Mouse (Mus musculus) adrenal gland (tissue): ENCODE data around the gene Fdx1l.

ENCODE experiments used
- intact Hi-C: fragments of 180-260 bp; cut with DNase I; formaldehyde crosslinking; loops from one replicate; pipeline ENCODE4 v1.15.1; 2025
- microRNA-seq, 2 experiments: library from miRNA; unstranded; fragments of <30 nt; microRNA quantifications; one replicate each; pipeline ENCODE4; 2019

Gene Fdx1l

DNA sequence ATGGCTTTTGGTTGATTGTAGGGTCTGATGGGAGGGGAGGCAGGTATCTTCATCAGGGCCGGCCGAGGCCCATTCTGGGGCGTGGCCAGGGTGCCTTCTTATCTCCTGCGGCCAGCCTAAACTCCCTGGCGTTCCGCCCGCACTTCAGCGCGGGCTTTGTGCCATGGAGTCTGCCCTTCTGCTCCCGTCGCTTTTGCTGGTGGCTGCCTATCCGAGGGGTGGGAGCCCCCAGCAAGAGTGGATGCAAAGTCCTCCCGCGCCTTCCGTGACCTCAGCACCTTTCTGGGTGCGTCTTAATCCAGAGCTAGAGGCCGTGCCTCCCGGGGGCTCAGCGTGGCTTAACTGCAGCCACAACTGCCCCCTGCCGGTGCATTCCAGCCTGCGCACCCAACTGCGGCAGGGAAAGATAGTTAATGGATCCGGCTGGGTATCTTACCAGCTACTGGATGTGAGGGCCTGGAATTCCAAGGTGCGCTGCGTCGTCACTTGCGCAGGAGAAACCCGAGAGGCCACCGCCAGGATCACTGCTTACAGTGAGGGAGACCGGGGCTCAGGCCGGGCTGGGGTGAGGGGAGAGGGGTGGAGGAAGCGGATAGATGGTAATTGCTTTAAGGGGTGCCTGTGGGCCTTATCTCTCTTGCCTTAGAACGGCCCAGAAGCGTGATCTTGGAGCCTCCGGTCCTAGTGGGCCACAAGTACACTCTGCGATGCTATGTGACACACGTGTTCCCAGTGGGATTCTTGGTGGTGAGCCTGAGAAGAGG, 43.9 kb downstream of the Fdx1l start, which contains the start of gene Icam4:
Gene Icam4 (plus strand): TSS at position 83 of the 764 bp plus-strand sequence.
- intact Hi-C loops: loop anchor here (5.0 kb wide), 1 partner anchor 108 kb away; no protein-coding TSS in a partner anchor

DNA sequence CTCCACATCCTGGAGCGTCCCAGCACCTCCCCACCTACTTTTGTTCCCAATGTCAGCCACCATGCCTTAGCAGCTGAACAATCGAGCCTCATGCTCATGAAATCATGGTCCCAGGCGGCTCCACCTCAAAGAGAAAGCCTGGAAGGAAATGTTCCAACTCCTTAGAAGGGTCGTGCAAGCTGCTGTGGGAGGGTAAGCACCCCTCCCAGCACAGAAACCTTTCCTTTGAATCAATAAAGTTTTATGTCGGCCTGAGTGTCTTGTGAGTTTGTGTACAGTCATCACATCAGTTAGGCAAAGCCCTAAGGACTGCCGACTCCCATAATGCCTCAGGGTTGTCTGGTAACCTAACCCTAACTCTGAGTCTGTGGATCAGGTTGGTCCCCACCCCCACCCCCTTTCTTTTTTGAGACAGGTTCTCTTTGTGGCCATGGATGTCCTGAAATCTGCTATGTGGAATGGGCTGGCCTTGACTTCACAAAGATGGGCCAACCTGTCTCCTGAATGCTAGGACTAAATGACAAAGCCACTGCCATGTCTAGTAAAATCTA, 44.8 kb downstream of the Fdx1l start:
- intact Hi-C loops: no loop called here

DNA sequence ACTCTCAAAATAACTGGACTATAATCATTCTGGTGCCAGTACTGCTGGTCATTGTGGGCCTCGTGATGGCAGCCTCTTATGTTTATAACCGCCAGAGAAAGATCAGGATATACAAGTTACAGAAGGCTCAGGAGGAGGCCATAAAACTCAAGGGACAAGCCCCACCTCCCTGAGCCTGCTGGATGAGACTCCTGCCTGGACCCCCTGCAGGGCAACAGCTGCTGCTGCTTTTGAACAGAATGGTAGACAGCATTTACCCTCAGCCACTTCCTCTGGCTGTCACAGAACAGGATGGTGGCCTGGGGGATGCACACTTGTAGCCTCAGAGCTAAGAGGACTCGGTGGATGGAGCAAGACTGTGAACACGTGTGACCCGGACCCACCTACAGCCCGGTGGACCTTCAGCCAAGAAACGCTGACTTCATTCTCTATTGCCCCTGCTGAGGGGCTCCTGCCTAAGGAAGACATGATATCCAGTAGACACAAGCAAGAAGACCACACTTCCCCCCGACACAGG, 45.6 kb downstream of the Fdx1l start:
- intact Hi-C loops: no loop called here

- intact Hi-C loops: no loop called here
These were observed 46.6 kb downstream of the Fdx1l start for GRCm38 (mm10) chr9:21026849-21027248.

DNA sequence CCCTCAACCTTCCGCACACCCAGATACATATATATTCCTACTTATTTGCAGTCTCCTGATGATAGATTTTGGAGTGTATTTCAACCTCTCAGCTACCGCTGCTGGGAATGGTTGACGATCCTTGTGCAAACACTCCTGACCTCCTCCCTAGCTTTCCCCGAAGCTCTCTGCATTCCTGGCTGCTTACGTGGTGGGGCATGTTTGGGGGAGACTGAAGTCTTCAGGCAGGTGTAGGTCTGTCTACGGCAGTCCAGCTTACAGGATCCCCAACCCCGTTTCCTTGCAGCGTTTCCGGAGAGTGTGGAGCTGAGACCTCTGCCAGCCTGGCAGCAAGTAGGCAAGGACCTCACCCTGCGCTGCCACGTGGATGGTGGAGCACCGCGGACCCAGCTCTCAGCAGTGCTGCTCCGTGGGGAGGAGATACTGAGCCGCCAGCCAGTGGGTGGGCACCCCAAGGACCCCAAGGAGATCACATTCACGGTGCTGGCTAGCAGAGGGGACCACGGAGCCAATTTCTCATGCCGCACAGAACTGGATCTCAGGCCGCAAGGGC, 48.1 kb downstream of the Fdx1l start:
- intact Hi-C loops: no loop called here

- intact Hi-C loops: no loop called here
These were observed 50.7 kb downstream of the Fdx1l start for GRCm38 (mm10) chr9:21022726-21023125.

DNA sequence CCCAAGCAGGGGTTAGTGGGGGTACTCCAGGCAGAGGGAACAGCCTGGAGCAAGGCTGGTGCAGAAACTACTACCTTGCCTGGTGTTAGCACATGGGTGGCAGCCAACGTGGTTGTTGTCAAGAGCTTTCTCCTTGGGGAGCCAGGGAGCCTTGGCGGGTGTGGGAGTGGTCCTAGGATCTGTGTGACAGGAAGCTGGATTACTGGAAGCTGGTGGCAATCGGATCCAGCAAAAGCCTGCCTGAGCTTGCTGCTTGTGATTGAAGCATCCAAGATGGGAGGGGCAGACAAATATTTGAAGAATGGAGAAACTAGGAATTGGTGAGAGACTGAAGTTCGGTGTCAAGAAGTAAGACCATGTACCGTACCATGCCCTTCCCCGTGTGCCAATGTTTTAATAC, 51.1 kb downstream of the Fdx1l start:
- intact Hi-C loops: no loop called here

- intact Hi-C loops: no loop called here
These were observed 52.1 kb downstream of the Fdx1l start for GRCm38 (mm10) chr9:21021363-21021762.

GRCm38 (mm10) chr9:21018600-21018999, 54.8 kb downstream of the Fdx1l start:
- intact Hi-C loops: no loop called here

Small RNAs within 50 kb of the gene (microRNA-seq; reads per million reads assigned to microRNA genes)
- gene Mir1900: 0 reads per million in 2 experiments
- 0.34 to 0.37 reads per million in 2 experiments for gene Mir7082
